Mouse (Mus musculus): ENCODE results near the gene Ggcx. TPM values are rescaled to one million over a fixed set of nuclear protein-coding genes. Genes with fewer than 3 reads are reported as not detected.

Gene Ggcx
- polyA plus RNA-seq, 1 experiment from 2014 or later: 23.2 TPM

- peaks cover 79% of the 10 kb centered on the region for H3K36me3 ChIP-seq (ENCODE audit: control insufficient read depth, insufficient read depth, low read length)
- no peak overlapping the region for H3K9ac ChIP-seq (replicated peaks; ENCODE audit: low read depth, low read length)
- no peak overlapping the region for H3K27ac ChIP-seq (ENCODE audit: low read length)
- no peaks in the 10 kb centered on the region for H3K9me3 ChIP-seq (ENCODE audit: control insufficient read depth, low read depth, low read length)
- H3K4me1 ChIP-seq (ENCODE audit: control insufficient read depth, insufficient read depth, low read length): no peaks in the 10 kb centered on the region
- no peak overlapping the region for H3K4me2 ChIP-seq (replicated peaks; ENCODE audit: low read depth, low read length)
- no peaks in the 10 kb centered on the region for H3K27me3 ChIP-seq (ENCODE audit: control insufficient read depth, insufficient read depth, low read length)
- WGBS: 93% methylated on average over 11 of the region's 11 CpGs
- ATAC-seq (ENCODE audit: insufficient number of reproducible peaks, insufficient read depth, low FRiP score, low read depth): no peak
- H3K4me3 ChIP-seq (ENCODE audit: low read depth, low read length): no peak overlapping the region
These were observed 11.5 kb downstream of the Ggcx start for GRCm38 (mm10) chr6:72425646-72426045.

GRCm38 (mm10) chr6:72428036-72428435, 13.9 kb downstream of the Ggcx start:
- Histone ChIP-seq H3K27me3 (ENCODE audit: control insufficient read depth, insufficient read depth, low read length) (no peaks in the 10 kb centered on the region), H3K9me3 (ENCODE audit: control insufficient read depth, low read depth, low read length) (no peaks in the 10 kb centered on the region), H3K4me1 (ENCODE audit: control insufficient read depth, insufficient read depth, low read length) (no peaks in the 10 kb centered on the region), H3K4me2 (replicated peaks; ENCODE audit: low read depth, low read length) (no peak overlapping the region), H3K9ac (replicated peaks; ENCODE audit: low read depth, low read length) (no peak overlapping the region), H3K4me3 (ENCODE audit: low read depth, low read length) (no peak overlapping the region), H3K27ac (ENCODE audit: low read length) (no peak overlapping the region), H3K36me3 (ENCODE audit: control insufficient read depth, insufficient read depth, low read length) (peaks cover 80% of the 10 kb centered on the region)
- ATAC-seq (ENCODE audit: insufficient number of reproducible peaks, insufficient read depth, low FRiP score, low read depth): 0 out of 2 replicates have a peak, but pooled peaks have one; percentile 62
- 34% methylated on average over 8 of the region's 8 CpGs for WGBS

GRCm38 (mm10) chr6:72429061-72429842, 15.1 kb downstream of the Ggcx start:
- Histone ChIP-seq H3K36me3 (ENCODE audit: control insufficient read depth, insufficient read depth, low read length) (peaks cover 75% of the 10 kb centered on the region), H3K4me1 (ENCODE audit: control insufficient read depth, insufficient read depth, low read length) (no peaks in the 10 kb centered on the region), H3K9ac (replicated peaks; ENCODE audit: low read depth, low read length) (no peak overlapping the region), H3K9me3 (ENCODE audit: control insufficient read depth, low read depth, low read length) (no peaks in the 10 kb centered on the region), H3K4me3 (ENCODE audit: low read depth, low read length) (no peak overlapping the region), H3K27ac (ENCODE audit: low read length) (no peak overlapping the region), H3K4me2 (replicated peaks; ENCODE audit: low read depth, low read length) (no peak overlapping the region), H3K27me3 (ENCODE audit: control insufficient read depth, insufficient read depth, low read length) (no peaks in the 10 kb centered on the region)
- 89% methylated on average over 21 of the region's 21 CpGs for WGBS
- ATAC-seq (ENCODE audit: insufficient number of reproducible peaks, insufficient read depth, low FRiP score, low read depth): no peak

- H3K9me3 ChIP-seq (ENCODE audit: control insufficient read depth, low read depth, low read length): no peaks in the 10 kb centered on the region
- H3K36me3 ChIP-seq (ENCODE audit: control insufficient read depth, insufficient read depth, low read length): peaks cover 78% of the 10 kb centered on the region
- H3K9ac ChIP-seq (replicated peaks; ENCODE audit: low read depth, low read length): no peak overlapping the region
- no peaks in the 10 kb centered on the region for H3K27me3 ChIP-seq (ENCODE audit: control insufficient read depth, insufficient read depth, low read length)
- no peak overlapping the region for H3K27ac ChIP-seq (ENCODE audit: low read length)
- ATAC-seq (ENCODE audit: insufficient number of reproducible peaks, insufficient read depth, low FRiP score, low read depth): no peak
- H3K4me2 ChIP-seq (replicated peaks; ENCODE audit: low read depth, low read length): no peak overlapping the region
- 41% methylated on average over 5 of the region's 5 CpGs for WGBS
- no peaks in the 10 kb centered on the region for H3K4me1 ChIP-seq (ENCODE audit: control insufficient read depth, insufficient read depth, low read length)
- H3K4me3 ChIP-seq (ENCODE audit: low read depth, low read length): no peak overlapping the region
These were observed 17.1 kb downstream of the Ggcx start for GRCm38 (mm10) chr6:72430989-72431921.

- Histone ChIP-seq H3K4me3 (ENCODE audit: low read depth, low read length) (no peak overlapping the region), H3K9me3 (ENCODE audit: control insufficient read depth, low read depth, low read length) (no peaks in the 10 kb centered on the region), H3K4me2 (replicated peaks; ENCODE audit: low read depth, low read length) (no peak overlapping the region), H3K9ac (replicated peaks; ENCODE audit: low read depth, low read length) (no peak overlapping the region), H3K27me3 (ENCODE audit: control insufficient read depth, insufficient read depth, low read length) (no peaks in the 10 kb centered on the region), H3K4me1 (ENCODE audit: control insufficient read depth, insufficient read depth, low read length) (peaks cover 1% of the 10 kb centered on the region; the same call in 1 of the 2 replicates), H3K36me3 (ENCODE audit: control insufficient read depth, insufficient read depth, low read length) (peaks cover 81% of the 10 kb centered on the region), H3K27ac (ENCODE audit: low read length) (no peak overlapping the region)
- WGBS: 95% methylated on average over 2 of the region's 2 CpGs
- no peak for ATAC-seq (ENCODE audit: insufficient number of reproducible peaks, insufficient read depth, low FRiP score, low read depth)
These were observed 18.0 kb downstream of the Ggcx start for GRCm38 (mm10) chr6:72432153-72432552.

- Histone ChIP-seq H3K27ac (ENCODE audit: low read length) (peak overlapping the region; percentile 97; the same call in 1 of the 2 replicates), H3K36me3 (ENCODE audit: control insufficient read depth, insufficient read depth, low read length) (peaks cover 39% of the 10 kb centered on the region)
These were observed 24.1 kb downstream of the Ggcx start for GRCm38 (mm10) chr6:72438226-72438625.

GRCm38 (mm10) chr6:72438862-72439354, 24.8 kb downstream of the Ggcx start:
- peaks cover 33% of the 10 kb centered on the region for H3K36me3 ChIP-seq (ENCODE audit: control insufficient read depth, insufficient read depth, low read length)
- no peaks in the 10 kb centered on the region for H3K9me3 ChIP-seq (ENCODE audit: control insufficient read depth, low read depth, low read length)
- WGBS: under 1% methylated on average over 48 of the region's 57 CpGs
- peak overlapping the region; percentile 82 for H3K9ac ChIP-seq (replicated peaks; ENCODE audit: low read depth, low read length)
- peak overlapping the region; percentile 91 for H3K4me2 ChIP-seq (replicated peaks; ENCODE audit: low read depth, low read length)
- peak overlapping the region; percentile 59 for H3K4me3 ChIP-seq (ENCODE audit: low read depth, low read length)
- peak; percentile 66 for ATAC-seq (ENCODE audit: insufficient number of reproducible peaks, insufficient read depth, low FRiP score, low read depth)
- peak overlapping the region; percentile 97 for H3K27ac ChIP-seq (ENCODE audit: low read length)
- no peaks in the 10 kb centered on the region for H3K27me3 ChIP-seq (ENCODE audit: control insufficient read depth, insufficient read depth, low read length)
- peaks cover 16% of the 10 kb centered on the region; the same call in 1 of the 2 replicates for H3K4me1 ChIP-seq (ENCODE audit: control insufficient read depth, insufficient read depth, low read length)

More at GRCm38 (mm10) chr6:72438226-72438625, 24.1 kb downstream of the Ggcx start:
- Histone ChIP-seq H3K4me3 (ENCODE audit: low read depth, low read length) (peak overlapping the region; percentile 59), H3K9me3 (ENCODE audit: control insufficient read depth, low read depth, low read length) (no peaks in the 10 kb centered on the region), H3K27me3 (ENCODE audit: control insufficient read depth, insufficient read depth, low read length) (no peaks in the 10 kb centered on the region), H3K9ac (replicated peaks; ENCODE audit: low read depth, low read length) (peak overlapping the region; percentile 82), H3K4me1 (ENCODE audit: control insufficient read depth, insufficient read depth, low read length) (peaks cover 16% of the 10 kb centered on the region; the same call in 1 of the 2 replicates), H3K4me2 (replicated peaks; ENCODE audit: low read depth, low read length) (peak overlapping the region; percentile 91)
- no peak for ATAC-seq (ENCODE audit: insufficient number of reproducible peaks, insufficient read depth, low FRiP score, low read depth)
- under 1% methylated on average over 5 of the region's 5 CpGs for WGBS

Measured in stomach, embryonic 14.5 days (tissue).